Comparison of ENCODE assay signal across 21 mouse cellular contexts in genomic region chr2:164895885-164896284, GRCm38 (mm10).
"Had no signal": no experiment of that assay in that cellular context is flagged by ENCODE, and none has a peak within 500 bp of the region (broad histone marks: within the 10 kb centered on the region; RNA-seq: fewer than 3 reads in every experiment).

No protein-coding gene starts in this region.

- DNase-seq: kidney, adult 2 months; kidney, postnatal 10 days; kidney, postnatal 36 days; liver; lung, adult 18-20 months; lung, postnatal 10 days; lung, postnatal 36 days; midbrain, embryonic 14.5 days; retina, postnatal 1 day; right cerebral cortex, postnatal 25 days; spleen, adult 18-20 months had no signal

- H3K27ac ChIP-seq: kidney, embryonic 15.5 days; limb, embryonic 13.5 days; liver, embryonic 12.5 days; liver, embryonic 15.5 days; lung, embryonic 15.5 days; midbrain, embryonic 10.5 days; neural tube, embryonic 13.5 days; stomach, embryonic 15.5 days had no signal

- H3K4me2 ChIP-seq: kidney, embryonic 15.5 days; limb, embryonic 13.5 days; liver, embryonic 12.5 days; liver, embryonic 15.5 days; lung, embryonic 15.5 days; neural tube, embryonic 13.5 days; stomach, embryonic 15.5 days had no signal

- H3K9me3 ChIP-seq: kidney, embryonic 15.5 days; limb, embryonic 13.5 days; liver, embryonic 12.5 days; liver, embryonic 15.5 days; lung, embryonic 15.5 days; megakaryocyte, embryonic 14.5 days; midbrain, embryonic 10.5 days; neural tube, embryonic 13.5 days; stomach, embryonic 15.5 days had no signal

- H3K4me1 ChIP-seq: kidney, embryonic 15.5 days; limb, embryonic 13.5 days; liver, embryonic 15.5 days; lung, embryonic 15.5 days; midbrain, embryonic 10.5 days; neural tube, embryonic 13.5 days; stomach, embryonic 15.5 days had no signal

- H3K27me3 ChIP-seq: kidney, embryonic 15.5 days; limb, embryonic 13.5 days; liver, embryonic 12.5 days; liver, embryonic 15.5 days; lung, embryonic 15.5 days; megakaryocyte, embryonic 14.5 days; neural tube, embryonic 13.5 days; stomach, embryonic 15.5 days had no signal

- ATAC-seq: intestine, embryonic 16.5 days; liver, embryonic 12.5 days had no signal

- H3K9ac ChIP-seq: kidney, embryonic 15.5 days; limb, embryonic 13.5 days; liver, embryonic 12.5 days; liver, embryonic 15.5 days; lung, embryonic 15.5 days; neural tube, embryonic 13.5 days; stomach, embryonic 15.5 days had no signal

- H3K4me3 ChIP-seq: kidney, embryonic 15.5 days; limb, embryonic 13.5 days; liver, embryonic 12.5 days; liver, embryonic 15.5 days; lung, embryonic 15.5 days; megakaryocyte, embryonic 14.5 days; midbrain, embryonic 10.5 days; neural tube, embryonic 13.5 days; stomach, embryonic 15.5 days had no signal
